Mouse (Mus musculus) frontal cortex, postnatal 25 days (tissue): ENCODE measurements around the gene Uso1.

Experiments
- DNase-seq, 2 experiments: peaks; one replicate each; pipeline ENCODE4 v3.0.0; 2022; ENCODE audit warnings: low spot score in 2 of 2

Uso1 gene

GRCm38 (mm10) chr5:92137239-92138046 is at the start of gene Uso1:
Gene Uso1 (plus strand): TSS chr5:92137938.
- DNase-seq, result peak; percentile 88 to 96

- DNase-seq, result no peak
Measured at GRCm38 (mm10) chr5:92093263-92094061, 44.3 kb upstream of the Uso1 start.

- DNase-seq, result no peak
Measured at GRCm38 (mm10) chr5:92094062-92094415, 43.7 kb upstream of the Uso1 start.

GRCm38 (mm10) chr5:92096786-92097185 is 41.0 kb upstream of the Uso1 start:
- no peak for DNase-seq

- no peak for DNase-seq
Measured at GRCm38 (mm10) chr5:92097779-92098178, 40.0 kb upstream of the Uso1 start.

- DNase-seq, result no peak
Measured at GRCm38 (mm10) chr5:92098351-92099109, 39.2 kb upstream of the Uso1 start.

GRCm38 (mm10) chr5:92101601-92102000 is 36.1 kb upstream of the Uso1 start:
- DNase-seq, result no peak

GRCm38 (mm10) chr5:92103062-92103461 is 34.7 kb upstream of the Uso1 start:
- no peak for DNase-seq

GRCm38 (mm10) chr5:92103816-92104415 is 33.8 kb upstream of the Uso1 start:
- no peak for DNase-seq

GRCm38 (mm10) chr5:92106327-92107125 is 31.2 kb upstream of the Uso1 start:
- no peak for DNase-seq

GRCm38 (mm10) chr5:92107282-92107681 is 30.5 kb upstream of the Uso1 start:
- DNase-seq, result no peak

- no peak for DNase-seq
Measured at GRCm38 (mm10) chr5:92110818-92111355, 26.9 kb upstream of the Uso1 start.

- no peak for DNase-seq
Measured at GRCm38 (mm10) chr5:92112175-92112574, 25.6 kb upstream of the Uso1 start.

- no peak for DNase-seq
Measured at GRCm38 (mm10) chr5:92112585-92112984, 25.2 kb upstream of the Uso1 start.

- no peak for DNase-seq
Measured at GRCm38 (mm10) chr5:92113484-92113883, 24.3 kb upstream of the Uso1 start.

GRCm38 (mm10) chr5:92114223-92114622 is 23.5 kb upstream of the Uso1 start:
- no peak for DNase-seq

GRCm38 (mm10) chr5:92114939-92115338 is 22.8 kb upstream of the Uso1 start:
- DNase-seq, result no peak

- DNase-seq, result peak; percentile 26 to 58
Measured at GRCm38 (mm10) chr5:92117823-92118403, 19.8 kb upstream of the Uso1 start.

- no peak for DNase-seq
Measured at GRCm38 (mm10) chr5:92121636-92122035, 16.1 kb upstream of the Uso1 start.

GRCm38 (mm10) chr5:92125446-92125845 is 12.3 kb upstream of the Uso1 start:
- no peak for DNase-seq
